Mouse (Mus musculus): ENCODE measurements around the gene Ccdc57. TPM values are rescaled to one million over a fixed set of nuclear protein-coding genes. Genes with fewer than 3 reads are reported as not detected.
A peak's percentile ranks its signal among the peaks of the same experiment; 100 is the strongest.

The Ccdc57 gene
- polyA plus RNA-seq, 1 experiment, result 1.7 TPM

DNA sequence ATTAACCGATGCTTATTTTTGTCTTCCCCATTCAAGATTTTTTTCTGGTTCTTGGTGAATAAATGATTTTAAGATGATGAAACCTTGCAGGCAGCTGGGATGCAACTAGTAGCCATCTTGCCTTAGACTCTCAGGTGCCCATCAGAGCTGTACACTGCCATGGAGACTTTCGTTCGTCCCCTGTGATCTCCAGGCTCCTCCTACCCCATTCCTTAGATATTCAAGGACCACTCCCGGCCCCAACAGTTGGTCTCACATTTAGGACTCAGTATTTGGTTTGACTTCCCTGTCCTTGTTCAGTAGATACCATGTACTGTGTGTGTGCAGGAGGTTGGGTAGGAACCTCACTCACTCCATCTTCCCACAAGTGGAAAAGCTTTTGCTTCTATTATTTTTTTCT lies 127.9 kb downstream of the Ccdc57 start:
- H3K4me1 ChIP-seq (replicated peaks; ENCODE audit: control insufficient read depth, insufficient read depth, low read length), result no peaks in the 10 kb centered on the region
- no peak overlapping the region for H3K4me3 ChIP-seq (ENCODE audit: control insufficient read depth, insufficient read depth, low read length)
- no peaks in the 10 kb centered on the region for H3K27me3 ChIP-seq (ENCODE audit: control insufficient read depth, insufficient read depth, low read length)
- WGBS, result 87% methylated on average over 4 of the region's 4 CpGs
- H3K27ac ChIP-seq (ENCODE audit: control insufficient read depth, insufficient read depth, low read length), result no peak overlapping the region
- H3K36me3 ChIP-seq (ENCODE audit: control insufficient read depth, insufficient read depth, low read length), result peaks cover 31% of the 10 kb centered on the region
- TF ChIP-seq POLR2A (IDR thresholded peaks at IDR 0.05; ENCODE audit: control insufficient read depth, extremely low read depth, insufficient read depth, low read length, poor library complexity) (no peak), CTCF (IDR thresholded peaks at IDR 0.05; ENCODE audit: borderline replicate concordance, control insufficient read depth, extremely low read depth, insufficient read depth, low read length, poor library complexity) (no peak)
- no peak for DNase-seq

DNA sequence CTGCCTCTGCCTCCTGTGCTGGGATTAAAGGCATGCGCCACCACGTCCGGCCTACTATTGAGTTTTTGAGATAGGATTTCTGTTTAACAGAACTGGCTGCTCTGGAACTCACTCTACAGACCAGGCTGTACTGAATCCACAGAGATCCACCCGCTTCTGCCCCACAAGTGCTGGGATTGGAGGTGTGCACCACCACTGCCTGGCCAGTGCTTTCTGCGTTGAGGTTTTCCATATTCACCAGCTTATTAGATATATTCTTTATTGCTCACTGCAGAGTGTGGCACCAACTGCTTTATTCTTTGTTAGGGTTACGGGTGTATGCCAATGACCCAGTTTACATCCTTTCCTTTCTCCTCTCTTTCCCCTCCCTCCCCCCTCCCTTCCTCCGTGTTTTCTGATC lies 128.4 kb downstream of the Ccdc57 start:
- 88% methylated on average over 7 of the region's 7 CpGs for WGBS
- H3K36me3 ChIP-seq (ENCODE audit: control insufficient read depth, insufficient read depth, low read length), result peaks cover 26% of the 10 kb centered on the region
- H3K4me1 ChIP-seq (replicated peaks; ENCODE audit: control insufficient read depth, insufficient read depth, low read length), result no peaks in the 10 kb centered on the region
- H3K27ac ChIP-seq (ENCODE audit: control insufficient read depth, insufficient read depth, low read length), result no peak overlapping the region
- TF ChIP-seq POLR2A (IDR thresholded peaks at IDR 0.05; ENCODE audit: control insufficient read depth, extremely low read depth, insufficient read depth, low read length, poor library complexity) (no peak), CTCF (IDR thresholded peaks at IDR 0.05; ENCODE audit: borderline replicate concordance, control insufficient read depth, extremely low read depth, insufficient read depth, low read length, poor library complexity) (no peak)
- DNase-seq, result no peak
- H3K4me3 ChIP-seq (ENCODE audit: control insufficient read depth, insufficient read depth, low read length), result no peak overlapping the region
- H3K27me3 ChIP-seq (ENCODE audit: control insufficient read depth, insufficient read depth, low read length), result no peaks in the 10 kb centered on the region

DNA sequence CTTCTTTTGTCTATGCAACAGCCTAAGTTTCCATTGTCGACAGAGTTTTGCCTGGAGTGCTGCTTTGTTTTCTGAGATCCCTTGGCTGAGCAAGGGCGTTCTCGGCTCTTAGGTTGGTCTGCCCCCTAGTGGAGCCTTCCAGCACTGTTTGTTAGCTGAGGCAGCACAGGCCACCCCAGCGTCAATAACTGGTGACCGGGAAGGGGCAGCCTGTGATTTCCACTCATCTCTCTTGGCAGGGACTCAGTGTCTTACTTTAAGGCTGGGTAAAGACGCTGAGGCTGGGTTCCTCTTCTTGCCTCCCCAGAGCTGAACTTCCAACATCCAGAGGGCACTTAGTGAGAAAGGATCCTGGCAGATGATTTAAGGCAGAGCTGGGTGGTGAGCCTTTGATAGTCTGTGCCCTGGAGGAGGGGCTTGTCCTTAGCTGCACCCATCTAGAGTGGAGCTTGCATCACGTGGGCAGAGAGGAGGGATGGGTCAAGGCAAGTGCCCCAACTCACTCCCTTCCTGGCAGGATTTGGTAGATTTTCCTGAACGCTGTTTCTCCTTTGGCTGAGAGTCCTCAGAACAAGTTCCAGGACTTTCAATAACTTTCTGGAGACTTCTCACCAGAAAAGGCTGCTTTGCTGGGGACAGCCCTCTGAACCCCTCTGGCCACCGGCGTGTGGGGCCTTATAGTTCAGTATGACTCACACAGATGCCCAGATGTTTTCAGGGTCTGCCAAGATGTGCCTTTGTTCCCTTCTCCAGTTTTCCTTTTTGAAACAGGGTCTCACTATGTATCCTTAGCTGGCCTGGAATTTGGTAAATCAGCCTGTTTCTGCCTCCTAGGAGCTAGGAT lies 132.4 kb downstream of the Ccdc57 start:
- DNase-seq, result peak; percentile 82
- no peak overlapping the region for H3K4me3 ChIP-seq (ENCODE audit: control insufficient read depth, insufficient read depth, low read length)
- H3K27me3 ChIP-seq (ENCODE audit: control insufficient read depth, insufficient read depth, low read length), result no peaks in the 10 kb centered on the region
- TF ChIP-seq CTCF (IDR thresholded peaks at IDR 0.05; ENCODE audit: borderline replicate concordance, control insufficient read depth, extremely low read depth, insufficient read depth, low read length, poor library complexity) (peak; percentile 89), POLR2A (IDR thresholded peaks at IDR 0.05; ENCODE audit: control insufficient read depth, extremely low read depth, insufficient read depth, low read length, poor library complexity) (no peak)
- peaks cover 7% of the 10 kb centered on the region for H3K4me1 ChIP-seq (replicated peaks; ENCODE audit: control insufficient read depth, insufficient read depth, low read length)
- 27% methylated on average over 10 of the region's 10 CpGs for WGBS
- no peaks in the 10 kb centered on the region for H3K36me3 ChIP-seq (ENCODE audit: control insufficient read depth, insufficient read depth, low read length)
- H3K27ac ChIP-seq (ENCODE audit: control insufficient read depth, insufficient read depth, low read length), result no peak overlapping the region

DNA sequence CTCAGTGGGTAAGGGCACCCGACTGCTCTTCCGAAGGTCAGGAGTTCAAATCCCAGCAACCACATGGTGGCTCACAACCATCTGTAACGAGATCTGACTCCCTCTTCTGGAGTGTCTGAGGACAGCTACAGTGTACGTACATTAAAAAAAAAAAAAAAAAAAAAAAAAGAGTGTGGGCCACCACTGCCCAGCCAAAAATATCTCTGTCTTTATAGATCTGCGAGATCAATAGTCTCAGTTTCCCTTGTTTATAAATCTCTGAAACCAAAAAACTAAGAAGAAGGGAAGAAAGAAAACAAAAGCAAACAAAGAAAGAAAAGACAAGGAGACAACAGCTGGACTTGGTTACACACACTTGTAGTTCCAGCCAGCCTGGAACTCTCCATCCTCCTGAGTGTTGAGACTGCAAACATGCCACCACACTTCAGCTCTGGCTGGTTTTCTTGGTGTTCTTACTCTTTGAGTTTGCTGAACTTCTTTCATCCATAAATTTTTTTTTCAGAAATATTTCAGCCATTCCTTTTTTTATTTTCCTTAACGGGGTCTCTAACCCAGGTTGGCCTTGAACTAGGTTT lies 133.3 kb downstream of the Ccdc57 start:
- H3K4me1 ChIP-seq (replicated peaks; ENCODE audit: control insufficient read depth, insufficient read depth, low read length), result peaks cover 9% of the 10 kb centered on the region
- no peak for TF ChIP-seq CTCF (IDR thresholded peaks at IDR 0.05; ENCODE audit: borderline replicate concordance, control insufficient read depth, extremely low read depth, insufficient read depth, low read length, poor library complexity)
- TF ChIP-seq POLR2A (IDR thresholded peaks at IDR 0.05; ENCODE audit: control insufficient read depth, extremely low read depth, insufficient read depth, low read length, poor library complexity), result no peak
- no peak for DNase-seq
- H3K36me3 ChIP-seq (ENCODE audit: control insufficient read depth, insufficient read depth, low read length), result no peaks in the 10 kb centered on the region
- 73% methylated on average over 6 of the region's 6 CpGs for WGBS
- no peak overlapping the region for H3K4me3 ChIP-seq (ENCODE audit: control insufficient read depth, insufficient read depth, low read length)
- H3K27ac ChIP-seq (ENCODE audit: control insufficient read depth, insufficient read depth, low read length), result no peak overlapping the region
- H3K27me3 ChIP-seq (ENCODE audit: control insufficient read depth, insufficient read depth, low read length), result no peaks in the 10 kb centered on the region

DNA sequence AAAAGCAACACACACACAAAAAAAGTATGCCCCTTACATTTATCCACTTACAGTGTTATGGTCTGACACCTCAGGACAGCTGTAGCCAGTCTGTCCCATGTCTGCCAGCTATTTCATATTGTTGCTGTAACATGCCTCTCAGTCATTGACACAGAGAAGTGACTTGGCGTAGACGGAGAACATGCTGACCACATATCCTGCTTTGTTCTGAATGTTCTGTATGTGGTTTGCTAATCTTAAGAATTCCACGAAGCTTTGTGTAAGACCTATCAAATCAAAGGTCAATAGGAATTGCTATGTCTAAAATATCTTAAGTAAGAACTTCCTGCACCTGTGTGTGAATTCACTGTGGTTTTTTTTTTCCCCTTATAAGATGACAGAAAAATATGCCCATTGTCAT lies 134.4 kb downstream of the Ccdc57 start:
- no peak overlapping the region for H3K4me3 ChIP-seq (ENCODE audit: control insufficient read depth, insufficient read depth, low read length)
- 33% methylated on average over 3 of the region's 3 CpGs for WGBS
- H3K36me3 ChIP-seq (ENCODE audit: control insufficient read depth, insufficient read depth, low read length), result no peaks in the 10 kb centered on the region
- H3K27ac ChIP-seq (ENCODE audit: control insufficient read depth, insufficient read depth, low read length), result no peak overlapping the region
- peaks cover 9% of the 10 kb centered on the region for H3K4me1 ChIP-seq (replicated peaks; ENCODE audit: control insufficient read depth, insufficient read depth, low read length)
- no peak for DNase-seq
- no peaks in the 10 kb centered on the region for H3K27me3 ChIP-seq (ENCODE audit: control insufficient read depth, insufficient read depth, low read length)
- TF ChIP-seq CTCF (IDR thresholded peaks at IDR 0.05; ENCODE audit: borderline replicate concordance, control insufficient read depth, extremely low read depth, insufficient read depth, low read length, poor library complexity) (no peak), POLR2A (IDR thresholded peaks at IDR 0.05; ENCODE audit: control insufficient read depth, extremely low read depth, insufficient read depth, low read length, poor library complexity) (no peak)

DNA sequence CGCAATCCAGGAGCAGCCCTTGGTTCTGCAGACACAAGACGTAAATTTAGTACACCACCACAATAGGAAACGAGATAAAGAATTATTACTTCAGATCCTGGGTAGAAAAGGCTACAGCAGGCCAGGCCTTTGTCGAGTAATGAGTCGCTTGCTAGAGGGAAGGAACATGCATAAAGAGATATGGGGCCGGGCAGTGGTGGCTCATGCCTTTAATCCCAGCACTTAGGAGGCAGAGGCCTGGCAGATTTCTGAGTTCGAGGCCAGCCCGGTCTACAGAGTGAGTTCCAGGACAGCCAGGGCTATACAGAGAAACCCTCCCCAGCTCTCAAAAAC lies 136.1 kb downstream of the Ccdc57 start:
- TF ChIP-seq POLR2A (IDR thresholded peaks at IDR 0.05; ENCODE audit: control insufficient read depth, extremely low read depth, insufficient read depth, low read length, poor library complexity), result no peak
- no peak for TF ChIP-seq CTCF (IDR thresholded peaks at IDR 0.05; ENCODE audit: borderline replicate concordance, control insufficient read depth, extremely low read depth, insufficient read depth, low read length, poor library complexity)
- 45% methylated on average over 8 of the region's 8 CpGs for WGBS
- H3K36me3 ChIP-seq (ENCODE audit: control insufficient read depth, insufficient read depth, low read length), result peaks cover 4% of the 10 kb centered on the region
- no peak overlapping the region for H3K27ac ChIP-seq (ENCODE audit: control insufficient read depth, insufficient read depth, low read length)
- H3K27me3 ChIP-seq (ENCODE audit: control insufficient read depth, insufficient read depth, low read length), result no peaks in the 10 kb centered on the region
- no peak overlapping the region for H3K4me3 ChIP-seq (ENCODE audit: control insufficient read depth, insufficient read depth, low read length)
- no peak for DNase-seq
- H3K4me1 ChIP-seq (replicated peaks; ENCODE audit: control insufficient read depth, insufficient read depth, low read length), result peaks cover 9% of the 10 kb centered on the region

All from thymus, adult 2 months (tissue).